Mouse (Mus musculus) small intestine, adult 2 months (tissue): ENCODE measurements around the gene Slc28a1. TPM values are rescaled to one million over a fixed set of nuclear protein-coding genes. Genes with fewer than 3 reads are reported as not detected.

Source experiments
- H3K27ac ChIP-seq: fragments of 200-500 bp; 2 replicates; pipeline ENCODE4 v1.5.1; 2012; ENCODE audit warnings: low read depth, low read length, control low read depth, inconsistent platforms; ENCODE audit not compliant: insufficient read depth
- H3K27me3 ChIP-seq: fragments of 200-500 bp; 2 replicates; pipeline ENCODE4 v1.6.1; 2012; ENCODE audit warnings: mild to moderate bottlenecking, moderate library complexity, low read length, inconsistent platforms; ENCODE audit not compliant: control insufficient read depth, insufficient read depth
- H3K36me3 ChIP-seq: fragments of 200-500 bp; 2 replicates; pipeline ENCODE4 v1.6.1; 2012; ENCODE audit warnings: mild to moderate bottlenecking, low read length, control low read depth, inconsistent platforms; ENCODE audit not compliant: control insufficient read depth, insufficient read depth
- H3K4me1 ChIP-seq: fragments of 200-500 bp; 2 replicates; pipeline ENCODE4 v1.6.1; 2012; ENCODE audit warnings: low read length, inconsistent platforms, mixed read lengths; ENCODE audit not compliant: control insufficient read depth, insufficient read depth, insufficient read length
- H3K4me3 ChIP-seq: fragments of 200-500 bp; 2 replicates; pipeline ENCODE4 v1.5.1; 2012; ENCODE audit warnings: low read depth, mild to moderate bottlenecking, control low read depth, inconsistent platforms, low read length, moderate library complexity
- CTCF ChIP-seq: fragments of 200-500 bp; IDR thresholded peaks from 2 replicates; pipeline ENCODE4 v1.5.1; 2012; ENCODE audit warnings: low read depth, mild to moderate bottlenecking, control low read depth, inconsistent platforms, low read length, moderate library complexity, mixed read lengths; ENCODE audit not compliant: insufficient replicate concordance, insufficient read length; ENCODE audit errors: extremely low read depth
- POLR2A ChIP-seq: fragments of 200-500 bp; IDR thresholded peaks from 2 replicates; pipeline ENCODE4 v1.6.1; 2012; ENCODE audit warnings: low read depth, mild to moderate bottlenecking, control low read depth, inconsistent platforms, low read length, moderate library complexity
- WGBS: fragments of 180-500 bp; shearing (Covaris S2); methylation state at CpG from one replicate; pipeline ENCODE4 v1.1.7; 2018; 5-methylcytosine and 5-hydroxymethylcytosine counted together
- polyA plus RNA-seq: library from polyadenylated mRNA; depleted of rRNA; stranded (reverse); fragments of >200 nt; gene quantifications from 2 replicates; pipeline ENCODE4 v1.2.3, GENCODE M21; 2012

Slc28a1 gene
- polyA plus RNA-seq, 1 experiment, result 94.4 TPM

DNA sequence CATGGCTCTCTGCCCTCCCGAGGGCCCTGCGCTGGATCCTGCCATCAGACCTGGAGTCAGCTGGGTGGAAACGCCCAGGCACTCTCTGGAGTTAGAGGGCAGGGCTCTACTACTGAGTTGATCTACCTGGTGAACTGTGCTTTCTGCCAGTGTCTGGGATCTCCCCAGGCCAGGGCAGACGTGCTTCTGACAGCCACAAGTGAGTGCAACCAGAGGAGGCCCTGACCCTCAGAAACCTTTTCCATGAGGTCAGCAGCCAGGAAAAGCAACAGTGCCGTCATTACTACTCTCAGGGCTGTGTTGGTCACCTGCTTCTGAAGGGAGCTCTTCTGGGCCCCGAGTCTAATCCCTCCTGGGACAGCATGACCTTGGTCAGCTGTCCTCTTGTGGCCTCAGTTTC, 37.6 kb upstream of the Slc28a1 start:
- TF ChIP-seq POLR2A (no peak), CTCF (no peak)
- whole genome bisulfite sequencing, result 56% methylated on average over 6 of the region's 6 CpGs
- Histone ChIP-seq H3K4me3 (no peak overlapping the region), H3K36me3 (no peaks in the 10 kb centered on the region), H3K27me3 (no peaks in the 10 kb centered on the region), H3K4me1 (peaks cover 7% of the 10 kb centered on the region), H3K27ac (no peak overlapping the region)

DNA sequence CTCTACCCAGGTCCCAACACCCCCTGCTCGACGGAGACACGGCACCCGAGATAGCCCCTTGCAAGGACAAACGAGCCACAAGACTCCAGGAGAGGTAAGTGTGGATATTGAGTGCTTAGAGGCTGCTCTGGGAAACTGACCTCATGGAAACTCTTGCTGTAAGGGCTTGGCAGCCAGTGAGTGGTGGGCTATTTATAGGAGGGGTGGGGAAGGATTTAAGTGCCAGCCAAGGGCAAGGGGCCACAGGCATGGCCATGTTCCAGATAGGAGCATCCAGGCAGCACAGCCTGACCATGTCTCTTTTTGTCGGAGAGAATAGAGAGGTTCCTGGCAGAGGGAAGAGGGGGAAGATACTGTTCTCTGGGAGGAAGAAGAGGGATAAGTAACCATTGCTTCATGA, 35.9 kb upstream of the Slc28a1 start:
- H3K27ac ChIP-seq, result no peak overlapping the region
- WGBS, result 82% methylated on average over 6 of the region's 6 CpGs
- H3K27me3 ChIP-seq, result no peaks in the 10 kb centered on the region
- H3K36me3 ChIP-seq, result no peaks in the 10 kb centered on the region
- TF ChIP-seq CTCF (no peak), POLR2A (no peak)
- H3K4me1 ChIP-seq, result peaks cover 7% of the 10 kb centered on the region
- no peak overlapping the region for H3K4me3 ChIP-seq

DNA sequence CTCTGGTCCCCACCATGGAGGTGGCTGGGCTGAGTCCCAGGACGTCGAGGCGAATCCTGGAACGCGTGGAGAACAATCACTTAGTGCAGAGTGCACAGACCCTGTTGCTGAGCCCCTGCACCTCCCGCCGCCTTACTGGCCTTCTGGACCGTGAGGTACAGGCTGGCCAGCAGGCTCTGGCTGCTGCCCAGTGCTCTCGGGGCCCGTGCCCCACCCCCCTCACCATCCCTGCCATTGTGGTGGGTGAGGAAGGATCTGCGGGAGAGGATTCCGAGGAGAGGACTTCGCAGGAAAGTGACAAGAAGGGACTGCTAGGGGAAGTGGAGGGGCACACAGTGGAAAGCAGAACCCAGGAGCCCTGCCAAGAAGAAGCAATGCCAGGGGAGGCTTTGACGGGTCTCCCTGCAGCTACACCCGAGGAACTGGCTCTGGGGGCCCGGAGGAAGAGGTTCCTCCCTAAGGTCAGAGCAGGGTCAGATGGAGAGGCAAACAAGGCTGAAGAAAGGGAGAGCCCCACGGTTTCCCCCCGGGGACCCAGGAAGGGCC, 21.1 kb upstream of the Slc28a1 start:
- no peak for TF ChIP-seq CTCF
- TF ChIP-seq POLR2A, result no peak
- 71% methylated on average over 18 of the region's 18 CpGs for WGBS
- Histone ChIP-seq H3K27me3 (no peaks in the 10 kb centered on the region), H3K27ac (no peak overlapping the region), H3K36me3 (no peaks in the 10 kb centered on the region), H3K4me3 (no peak overlapping the region), H3K4me1 (no peaks in the 10 kb centered on the region)

DNA sequence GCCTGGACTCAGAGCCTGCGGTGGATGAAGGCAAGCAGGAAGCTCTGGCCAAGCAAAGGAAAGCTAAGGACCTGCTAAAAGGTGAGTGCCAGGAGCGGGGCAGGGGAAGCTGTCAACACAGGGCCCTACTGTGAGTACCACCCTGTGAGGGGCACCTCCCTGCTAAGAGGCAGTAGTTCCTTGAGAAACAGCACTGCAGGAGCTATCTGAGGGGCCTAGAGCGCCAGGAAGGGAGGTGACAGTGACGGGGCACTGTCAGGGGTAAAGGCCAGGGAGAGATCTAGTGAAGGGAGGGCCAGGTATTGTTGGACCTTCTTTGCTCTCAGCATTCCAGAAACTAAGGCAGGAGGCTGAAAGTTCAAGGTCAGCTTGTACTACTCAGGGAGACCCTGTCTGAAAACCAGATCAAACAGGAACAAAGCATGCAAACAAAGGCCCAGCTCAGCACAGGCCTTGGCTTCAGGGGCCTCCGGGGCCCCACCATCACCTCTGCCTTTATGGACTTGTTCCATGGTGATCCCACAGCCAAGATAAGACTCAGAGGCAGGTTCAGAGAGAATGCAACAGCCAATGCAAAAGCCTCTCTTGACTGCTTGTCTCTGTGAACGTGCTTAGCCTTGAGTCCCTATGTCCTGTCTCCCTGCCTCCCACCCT, 20.4 kb upstream of the Slc28a1 start:
- H3K4me1 ChIP-seq, result no peaks in the 10 kb centered on the region
- no peak overlapping the region for H3K27ac ChIP-seq
- no peaks in the 10 kb centered on the region for H3K27me3 ChIP-seq
- TF ChIP-seq CTCF (no peak), POLR2A (no peak)
- H3K36me3 ChIP-seq, result no peaks in the 10 kb centered on the region
- no peak overlapping the region for H3K4me3 ChIP-seq
- WGBS, result 66% methylated on average over 6 of the region's 6 CpGs

DNA sequence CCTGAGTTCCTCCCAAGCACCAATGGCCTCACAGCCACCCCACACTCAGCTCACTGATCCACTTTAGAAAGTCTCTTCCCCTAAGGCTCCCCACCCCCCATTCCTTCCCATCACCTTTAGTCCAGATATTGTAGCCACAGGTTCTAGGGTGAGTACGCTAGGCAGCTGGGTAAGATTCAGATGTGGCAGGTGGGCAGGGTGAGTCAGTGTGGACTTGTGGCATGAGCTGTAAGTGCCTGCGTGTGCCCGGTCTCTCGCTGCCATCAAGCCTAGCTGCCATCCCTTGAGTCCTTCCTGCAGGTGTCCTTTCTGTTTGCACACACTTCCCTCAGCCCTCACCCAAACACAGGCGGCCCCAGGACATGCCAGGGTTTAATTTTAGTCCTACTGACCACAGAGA, 14.3 kb upstream of the Slc28a1 start:
- Histone ChIP-seq H3K4me1 (no peaks in the 10 kb centered on the region), H3K4me3 (no peak overlapping the region), H3K36me3 (no peaks in the 10 kb centered on the region), H3K27me3 (no peaks in the 10 kb centered on the region), H3K27ac (no peak overlapping the region)
- TF ChIP-seq POLR2A (no peak), CTCF (no peak)
- 66% methylated on average over 5 of the region's 5 CpGs for whole genome bisulfite sequencing

DNA sequence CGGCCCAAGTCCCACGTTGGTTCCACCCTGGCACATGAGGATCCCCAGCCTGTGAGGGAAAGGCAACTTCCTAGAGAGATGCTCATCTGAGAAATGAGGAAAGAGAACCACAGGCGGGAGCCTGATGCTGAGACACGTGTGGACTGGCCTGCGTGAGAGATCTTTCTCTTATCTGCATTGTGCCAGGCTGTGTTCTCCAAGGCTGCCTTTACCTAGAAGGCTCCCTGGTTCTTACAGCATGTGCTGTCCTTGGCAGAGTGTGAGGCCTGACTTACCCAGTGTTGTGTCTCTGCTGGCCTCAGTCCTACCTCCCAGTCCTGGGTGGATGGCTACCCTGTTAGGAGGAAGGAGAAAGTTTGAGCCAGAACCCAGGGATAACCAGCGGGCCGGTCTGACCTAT, 11.7 kb upstream of the Slc28a1 start:
- no peaks in the 10 kb centered on the region for H3K27me3 ChIP-seq
- H3K27ac ChIP-seq, result no peak overlapping the region
- no peaks in the 10 kb centered on the region for H3K36me3 ChIP-seq
- no peak for TF ChIP-seq CTCF
- H3K4me1 ChIP-seq, result no peaks in the 10 kb centered on the region
- H3K4me3 ChIP-seq, result no peak overlapping the region
- WGBS, result 86% methylated on average over 7 of the region's 7 CpGs

DNA sequence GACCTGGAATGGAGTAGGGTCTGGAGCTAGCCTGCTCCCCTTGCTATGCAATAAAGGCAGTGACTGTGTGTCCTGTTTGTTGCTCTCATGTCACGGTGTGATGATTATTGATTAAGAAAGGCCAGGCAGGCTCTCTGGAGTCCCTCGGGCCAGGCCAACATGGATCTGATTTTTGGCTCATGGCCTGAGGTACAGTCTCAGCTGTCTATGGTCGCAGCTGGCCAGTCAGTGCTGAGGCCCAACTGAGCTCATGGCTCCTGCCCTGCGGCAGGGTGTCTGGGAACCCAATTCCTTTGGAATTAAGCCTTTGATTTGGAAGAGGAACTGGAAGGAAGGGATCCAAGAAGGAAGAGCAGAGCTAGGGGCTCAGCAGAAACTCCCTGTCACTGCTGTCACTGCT, 9.1 kb upstream of the Slc28a1 start:
- Histone ChIP-seq H3K36me3 (no peaks in the 10 kb centered on the region), H3K4me1 (peaks cover 7% of the 10 kb centered on the region; the same call in 1 of the 2 replicates), H3K4me3 (no peak overlapping the region), H3K27me3 (no peaks in the 10 kb centered on the region), H3K27ac (no peak overlapping the region)
- TF ChIP-seq POLR2A (no peak), CTCF (no peak)
- 56% methylated on average over 4 of the region's 4 CpGs for WGBS
